Mouse (Mus musculus): ENCODE data around the gene Nck2.

The Nck2 gene

DNA sequence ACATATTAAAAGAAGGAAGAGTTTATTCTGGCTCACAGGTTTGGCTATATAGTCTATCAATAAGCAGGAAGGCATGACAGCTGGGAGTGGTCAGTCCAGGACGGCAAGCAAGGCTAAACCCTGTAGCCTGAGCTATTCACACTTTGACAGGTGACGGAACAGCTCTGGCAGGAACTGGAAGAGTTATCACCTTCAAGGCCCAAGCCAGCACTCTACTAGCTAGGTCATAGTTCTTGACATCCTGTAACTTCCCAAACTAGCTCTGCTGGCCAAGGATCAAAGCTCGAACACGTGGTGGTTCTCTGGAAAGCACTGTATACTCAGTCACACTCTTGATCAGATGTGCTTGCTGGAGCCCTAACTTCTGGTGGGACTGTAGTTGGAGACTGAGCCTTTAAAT lies 10.5 kb upstream of the Nck2 start:
- no peak for DNase-seq (ENCODE audit: low spot score in 2 of 2)

- DNase-seq (ENCODE audit: low spot score in 2 of 2), result no peak
Observed at GRCm38 (mm10) chr1:43436554-43436953, 7.8 kb upstream of the Nck2 start.

GRCm38 (mm10) chr1:43439261-43439660 lies 5.1 kb upstream of the Nck2 start:
- DNase-seq (ENCODE audit: low spot score in 2 of 2), result no peak

DNA sequence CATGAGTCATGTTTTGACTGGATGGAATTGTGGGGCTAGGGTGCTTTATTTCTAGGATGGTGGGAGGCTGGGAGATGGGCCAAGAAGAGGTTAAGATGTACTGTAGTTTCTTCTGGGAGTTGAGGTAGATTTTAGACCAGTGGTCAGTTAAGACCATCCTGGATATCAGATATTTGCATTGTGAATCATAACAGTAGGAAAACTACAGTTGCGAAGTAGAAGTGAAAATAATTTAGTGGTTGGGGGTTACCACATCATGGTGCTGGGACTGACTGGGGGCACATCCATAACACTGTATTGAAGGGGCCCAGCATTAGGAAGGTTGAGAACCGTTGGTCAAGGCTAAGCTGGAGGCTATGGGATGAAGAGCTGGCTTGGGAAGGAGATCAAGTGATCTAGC lies 1.8 kb upstream of the Nck2 start:
- no peak for DNase-seq (ENCODE audit: low spot score in 2 of 2)

DNA sequence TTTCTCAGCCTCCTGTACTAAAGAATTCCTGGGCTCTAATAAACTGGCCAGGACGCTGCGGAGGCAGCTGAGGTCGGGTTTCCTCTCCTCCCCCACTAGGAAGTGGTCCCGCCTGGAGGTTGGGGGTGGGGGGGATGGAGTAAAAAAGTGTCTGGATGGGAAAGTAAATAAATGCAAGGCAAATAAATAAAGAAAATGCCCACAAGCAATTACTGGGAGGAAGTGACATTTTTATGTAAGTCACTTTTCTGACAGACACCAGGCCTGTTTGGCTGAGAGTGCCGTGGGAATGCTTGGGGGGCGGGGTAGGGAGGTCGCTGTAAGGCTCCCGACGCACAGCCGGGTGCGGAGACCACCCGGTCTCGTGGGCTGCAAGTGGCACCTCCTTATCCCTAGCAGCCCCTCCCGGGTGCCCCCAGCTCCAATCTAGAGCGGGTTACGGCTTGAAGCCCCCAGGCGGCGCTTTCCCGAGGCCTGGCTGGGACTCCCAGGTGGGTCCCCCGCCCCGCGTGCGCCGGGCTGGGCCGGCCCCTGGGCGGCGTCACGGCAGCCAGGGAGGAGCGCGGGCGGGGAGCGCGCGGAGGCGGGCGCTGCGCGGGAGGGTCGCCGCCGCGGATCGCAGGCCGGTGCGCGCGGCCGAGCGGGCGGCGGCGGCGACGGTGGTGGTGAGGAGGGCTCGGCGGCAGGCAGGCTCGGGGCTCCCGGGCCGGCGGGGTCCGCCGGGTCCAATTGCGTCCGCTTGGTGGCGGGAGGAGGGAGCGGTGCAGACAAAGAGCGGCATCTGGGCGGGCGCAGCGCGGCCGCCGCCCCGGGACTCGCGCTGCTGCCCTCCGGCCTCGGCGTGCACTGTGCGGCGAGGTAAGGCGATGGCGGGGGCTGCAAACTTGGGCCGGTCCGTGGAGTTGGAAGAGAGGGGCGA lies 1.1 kb downstream of the Nck2 start:
- peak; percentile 67 to 75 for DNase-seq (ENCODE audit: low spot score in 2 of 2)

DNA sequence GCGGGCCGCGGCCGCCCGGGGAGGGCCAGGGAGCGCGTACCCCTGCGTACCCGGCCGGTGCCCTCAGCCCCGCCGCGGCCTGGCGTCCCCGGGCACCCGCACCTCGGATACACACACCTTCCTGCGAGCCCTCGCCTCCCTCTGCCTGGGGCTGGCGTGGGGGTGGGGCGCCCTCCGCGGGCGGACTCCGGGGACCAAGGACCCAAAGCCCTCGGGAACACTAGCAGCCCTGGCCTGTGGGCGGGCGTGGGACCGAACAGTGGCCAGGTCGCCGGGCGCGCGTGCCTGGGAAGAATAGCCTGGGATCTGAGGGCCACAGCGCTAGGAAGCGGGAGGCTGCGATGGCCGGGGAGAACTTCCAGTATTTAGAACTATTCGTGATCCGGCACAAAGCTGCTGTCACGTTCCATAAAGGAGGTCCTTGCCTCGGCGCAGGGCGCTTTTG lies 1.7 kb downstream of the Nck2 start:
- DNase-seq (ENCODE audit: low spot score in 2 of 2), result peak; percentile 61 to 62

DNA sequence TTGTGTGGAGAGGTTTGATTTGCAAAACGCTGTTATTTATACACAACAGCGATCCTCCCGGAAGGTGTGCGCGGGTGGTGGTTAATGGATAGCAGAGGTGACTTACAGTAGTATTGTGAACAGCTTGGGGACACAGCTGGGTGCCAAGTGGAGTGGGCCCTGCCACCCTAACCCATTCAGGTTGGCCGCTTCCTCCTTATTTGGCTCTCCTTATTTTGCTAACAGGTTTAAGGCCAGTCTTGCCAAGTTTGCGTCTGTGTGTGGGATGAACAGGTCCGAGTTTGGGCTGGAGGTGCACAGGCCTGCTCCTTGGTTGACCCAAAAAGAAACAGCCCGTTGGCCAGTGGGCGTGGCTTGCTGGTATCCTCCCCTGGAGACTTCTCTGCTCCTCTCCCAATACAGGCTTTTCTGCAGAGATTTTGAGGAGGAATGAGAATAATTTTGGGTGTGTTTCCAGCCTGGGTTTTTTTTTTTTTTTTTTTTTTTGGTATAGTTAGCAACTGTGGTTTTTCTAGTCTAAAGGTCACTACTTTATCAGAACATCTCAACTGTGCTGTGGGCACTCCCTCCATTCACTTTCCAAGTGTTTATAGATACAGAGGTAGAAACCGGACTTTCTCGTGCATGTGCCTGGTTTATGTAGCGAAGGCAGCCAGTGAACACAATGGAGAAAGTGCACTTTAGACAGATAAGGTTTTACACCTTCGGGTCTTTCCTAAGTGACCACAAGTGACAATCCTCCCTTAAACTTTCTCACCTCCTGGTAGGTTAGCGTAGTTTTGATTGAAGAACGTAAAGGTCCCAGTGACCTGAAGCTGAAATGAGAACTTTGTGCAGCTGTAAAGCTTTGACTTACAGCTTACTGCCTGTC lies 2.6 kb downstream of the Nck2 start:
- peak; percentile 24 to 27 for DNase-seq (ENCODE audit: low spot score in 2 of 2)

DNA sequence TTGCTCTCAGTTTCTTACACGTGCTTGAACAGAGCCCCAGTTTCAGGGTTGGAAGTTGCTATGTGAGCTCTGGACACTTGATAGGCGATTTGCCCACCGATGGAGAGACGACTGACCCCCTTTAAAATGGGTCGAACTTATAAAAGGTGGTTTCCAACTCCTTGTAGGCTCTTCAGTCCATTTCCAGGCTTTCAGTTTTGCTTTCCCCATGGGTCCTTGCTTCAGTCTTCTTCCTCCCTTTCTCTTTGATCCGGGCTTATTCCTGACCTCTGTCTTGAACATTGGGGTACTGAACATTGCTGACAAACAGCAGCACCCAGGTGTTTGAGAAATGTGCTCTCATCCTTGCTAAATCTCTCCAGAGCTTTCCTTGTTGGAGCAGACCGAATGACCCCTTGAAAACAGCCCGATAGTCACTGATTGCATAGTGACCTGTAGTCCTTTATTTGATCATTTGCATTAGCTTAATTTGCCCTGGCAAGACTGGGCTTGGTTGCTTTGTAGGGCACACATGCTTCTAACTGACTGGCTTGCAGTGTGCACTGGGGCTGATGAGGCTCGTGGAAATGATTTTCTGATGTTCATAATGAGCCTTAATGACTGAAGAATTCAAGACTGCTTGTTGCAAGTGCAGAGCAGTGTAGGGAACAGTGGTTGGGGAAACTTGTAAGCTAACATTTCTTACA lies 3.4 kb downstream of the Nck2 start:
- no peak for DNase-seq (ENCODE audit: low spot score in 2 of 2)

DNA sequence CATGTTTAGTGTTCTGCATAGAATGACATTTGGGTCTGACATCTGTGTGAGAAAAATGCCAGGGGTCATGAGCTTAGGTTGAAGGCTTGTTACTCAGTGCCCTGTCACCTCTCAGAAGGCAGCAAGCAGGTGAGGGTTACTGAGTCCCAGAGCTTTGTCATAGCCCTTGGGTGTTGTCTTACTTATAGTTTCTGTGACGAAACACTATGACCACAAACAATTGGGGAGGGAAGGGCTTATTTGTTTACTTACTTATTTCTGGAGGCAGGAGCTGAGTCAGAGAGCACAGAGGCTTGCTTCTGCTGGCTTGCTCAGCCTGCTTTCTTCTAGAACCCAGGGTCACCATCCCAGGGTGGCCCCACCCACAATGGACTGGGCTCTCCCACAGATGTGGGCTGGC lies 6.4 kb downstream of the Nck2 start:
- DNase-seq (ENCODE audit: low spot score in 2 of 2), result no peak

DNA sequence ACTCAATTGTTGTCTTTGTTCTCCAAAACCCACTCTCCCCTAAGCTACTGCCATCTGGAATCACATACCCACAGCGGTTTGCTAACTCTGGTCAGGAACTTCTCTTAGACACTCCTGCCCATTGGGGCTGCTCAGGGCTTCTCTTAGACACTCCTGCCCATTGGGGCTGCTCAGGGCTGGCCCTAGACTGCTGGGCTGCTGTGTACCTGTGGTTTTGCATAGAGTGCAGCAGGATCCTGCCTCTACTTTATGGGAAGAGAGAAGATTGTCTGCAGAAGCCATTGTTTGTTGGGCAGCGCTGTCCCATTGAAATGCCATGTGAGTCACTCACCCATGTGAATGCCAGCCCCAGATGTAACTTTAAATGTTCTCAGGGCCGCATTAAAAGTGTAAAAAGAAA lies 9.3 kb downstream of the Nck2 start:
- DNase-seq (ENCODE audit: low spot score in 2 of 2), result no peak

- DNase-seq (ENCODE audit: low spot score in 2 of 2), result no peak
Observed at GRCm38 (mm10) chr1:43454741-43455140, 10.4 kb downstream of the Nck2 start.

GRCm38 (mm10) chr1:43455196-43455595 lies 10.8 kb downstream of the Nck2 start:
- no peak for DNase-seq (ENCODE audit: low spot score in 2 of 2)

GRCm38 (mm10) chr1:43457012-43457766 lies 12.8 kb downstream of the Nck2 start:
- peak in 1 of 2 experiments; percentile 11 for DNase-seq (ENCODE audit: low spot score in 2 of 2)

DNA sequence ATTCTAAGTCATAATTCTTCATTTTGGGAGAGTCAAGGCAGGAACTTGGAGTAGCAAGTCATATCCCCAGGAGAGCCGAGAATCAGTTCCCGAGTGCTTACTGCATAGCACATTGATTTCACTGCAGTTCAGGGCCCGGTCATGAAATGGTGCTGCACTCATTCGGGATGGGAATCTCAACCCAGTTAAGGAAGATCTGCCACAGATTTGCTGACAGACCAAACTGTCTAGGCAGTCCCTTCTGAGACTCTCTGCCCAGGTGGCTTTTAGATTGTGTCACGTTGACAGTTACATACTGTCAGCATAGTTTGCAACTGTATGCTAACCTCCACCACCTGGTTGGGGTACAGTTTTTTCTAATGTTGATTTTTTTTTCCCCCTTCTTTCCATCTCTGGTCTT lies 16.1 kb downstream of the Nck2 start:
- DNase-seq (ENCODE audit: low spot score in 2 of 2), result no peak

DNA sequence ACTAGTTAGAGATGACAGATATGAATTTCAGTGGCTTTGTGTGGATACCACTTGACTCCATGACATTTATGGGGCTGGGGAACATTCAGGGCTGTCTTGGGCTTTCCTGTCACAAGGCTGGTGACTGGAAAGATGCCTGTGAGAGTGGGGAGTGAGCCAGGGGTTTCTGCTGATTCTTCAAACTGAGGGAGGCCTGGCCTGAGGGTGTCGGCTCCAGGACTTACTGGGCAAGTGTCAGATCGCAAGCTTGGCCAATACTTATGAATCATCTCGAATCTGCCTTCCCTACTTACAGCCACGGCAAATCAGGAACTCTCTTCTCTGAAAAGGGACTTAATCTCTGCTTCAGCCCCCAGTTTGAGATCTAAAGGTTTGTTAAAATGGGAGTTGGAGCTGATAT lies 18.3 kb downstream of the Nck2 start:
- DNase-seq (ENCODE audit: low spot score in 2 of 2), result no peak

DNA sequence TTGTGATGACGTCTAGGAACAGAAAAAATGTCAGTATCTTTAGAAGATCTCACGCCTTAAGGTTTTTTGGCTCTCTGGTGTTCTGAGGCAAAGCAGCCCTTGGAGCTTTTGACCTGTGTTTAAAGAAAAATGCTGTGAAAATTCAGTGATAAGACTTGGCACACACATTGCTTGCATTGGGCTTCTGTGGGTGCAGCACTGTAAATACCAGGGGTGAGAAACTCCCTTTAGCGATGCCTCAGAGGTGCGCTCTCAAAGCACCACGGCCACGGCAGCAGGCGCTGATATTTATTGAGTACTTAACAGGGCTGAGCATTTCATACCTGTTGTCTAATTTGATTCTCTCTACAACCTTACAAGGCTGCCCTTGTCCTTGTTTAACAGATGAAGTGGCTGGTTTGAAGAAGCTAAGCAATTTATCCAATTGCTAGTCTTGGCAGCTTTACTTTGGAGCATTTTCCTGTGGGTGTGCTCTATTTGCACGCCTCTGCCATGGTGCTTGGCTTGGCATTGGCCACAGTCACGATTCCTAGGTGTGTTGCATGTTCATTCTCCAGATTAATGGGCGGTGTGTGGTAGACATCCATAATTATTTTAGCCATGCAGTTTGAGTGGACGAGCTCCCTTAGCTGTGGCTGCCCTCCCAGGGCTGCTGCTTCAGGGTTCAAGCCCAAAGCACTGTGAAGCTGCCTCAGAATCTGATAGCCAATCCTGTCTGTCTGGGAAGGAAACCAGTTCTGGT lies 19.7 kb downstream of the Nck2 start:
- DNase-seq (ENCODE audit: low spot score in 2 of 2), result no peak

GRCm38 (mm10) chr1:43464976-43465375 lies 20.6 kb downstream of the Nck2 start:
- DNase-seq (ENCODE audit: low spot score in 2 of 2), result peak; percentile 27 to 37

DNA sequence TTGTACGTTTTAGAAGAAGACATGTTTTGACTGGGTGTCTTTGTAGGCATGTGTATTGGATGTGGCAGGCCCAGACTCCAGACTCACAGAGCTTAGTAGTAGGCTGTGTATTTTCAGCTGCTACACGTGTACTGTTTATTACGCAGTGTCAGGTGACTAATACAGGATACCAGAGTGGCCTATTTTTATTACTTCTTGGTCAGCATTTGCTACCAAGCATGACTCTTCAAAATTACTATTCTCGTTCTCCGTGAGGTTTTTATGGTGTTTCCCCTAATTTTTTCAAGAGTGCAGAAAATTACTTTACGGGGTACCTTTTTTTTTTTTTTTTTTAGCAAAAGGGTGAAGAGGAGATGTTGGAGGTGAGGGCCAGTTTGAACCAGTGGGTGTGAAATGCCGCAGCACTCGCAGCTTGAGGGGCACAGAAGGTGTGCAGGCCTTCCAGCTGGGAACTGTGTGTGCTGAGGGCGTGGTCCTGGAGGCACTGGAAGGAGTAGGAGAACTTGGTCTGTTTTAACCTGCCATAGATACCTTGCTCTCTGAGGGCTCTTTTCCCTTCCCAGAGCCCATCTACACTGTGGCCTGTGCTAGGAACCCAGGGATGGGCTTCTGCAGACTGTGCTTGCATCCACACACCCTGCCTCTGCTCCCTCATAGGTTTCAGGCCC lies 21.7 kb downstream of the Nck2 start:
- DNase-seq (ENCODE audit: low spot score in 2 of 2), result no peak

DNA sequence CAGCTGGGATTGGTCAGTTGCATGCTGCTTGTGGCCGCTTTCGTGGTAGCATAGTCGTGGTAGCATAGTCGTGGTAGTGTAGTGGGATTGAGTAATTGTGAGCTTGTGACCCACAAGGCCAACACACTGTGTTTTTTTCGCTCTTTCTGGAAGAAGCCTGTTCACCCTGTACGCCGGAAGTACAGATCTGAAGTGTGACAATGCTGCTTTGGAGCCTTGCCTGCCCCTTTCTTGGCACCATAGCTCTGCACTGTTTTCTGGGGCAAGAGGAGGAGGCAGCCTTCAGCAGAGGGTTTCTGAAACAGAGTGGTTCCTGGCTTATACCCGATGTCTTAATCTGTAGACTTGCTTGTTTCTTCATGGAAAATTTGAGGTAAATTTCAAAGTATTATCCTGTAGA lies 23.3 kb downstream of the Nck2 start:
- DNase-seq (ENCODE audit: low spot score in 2 of 2), result peak in 1 of 2 experiments; percentile 17

DNA sequence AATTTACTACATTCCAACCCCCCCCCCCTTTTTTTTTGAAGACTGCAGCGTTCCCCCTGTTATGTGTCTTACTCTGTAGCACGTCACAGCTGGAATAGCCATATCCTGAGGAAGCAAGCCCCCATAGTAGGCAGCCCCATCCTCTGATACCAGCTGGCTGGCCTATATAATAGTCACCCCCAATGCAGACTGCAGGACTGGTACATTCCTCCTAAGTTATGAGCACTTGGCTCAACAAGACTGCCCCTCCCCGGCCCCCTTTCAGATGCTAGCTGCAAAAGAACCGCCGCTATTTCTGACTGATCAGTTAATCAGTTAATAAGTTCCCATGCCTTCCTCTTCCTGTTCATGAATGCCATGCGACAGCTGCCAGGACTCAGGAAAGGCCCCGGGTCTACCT lies 23.8 kb downstream of the Nck2 start:
- no peak for DNase-seq (ENCODE audit: low spot score in 2 of 2)
